Mouse (Mus musculus): ENCODE results near the gene Vps53.

DNA sequence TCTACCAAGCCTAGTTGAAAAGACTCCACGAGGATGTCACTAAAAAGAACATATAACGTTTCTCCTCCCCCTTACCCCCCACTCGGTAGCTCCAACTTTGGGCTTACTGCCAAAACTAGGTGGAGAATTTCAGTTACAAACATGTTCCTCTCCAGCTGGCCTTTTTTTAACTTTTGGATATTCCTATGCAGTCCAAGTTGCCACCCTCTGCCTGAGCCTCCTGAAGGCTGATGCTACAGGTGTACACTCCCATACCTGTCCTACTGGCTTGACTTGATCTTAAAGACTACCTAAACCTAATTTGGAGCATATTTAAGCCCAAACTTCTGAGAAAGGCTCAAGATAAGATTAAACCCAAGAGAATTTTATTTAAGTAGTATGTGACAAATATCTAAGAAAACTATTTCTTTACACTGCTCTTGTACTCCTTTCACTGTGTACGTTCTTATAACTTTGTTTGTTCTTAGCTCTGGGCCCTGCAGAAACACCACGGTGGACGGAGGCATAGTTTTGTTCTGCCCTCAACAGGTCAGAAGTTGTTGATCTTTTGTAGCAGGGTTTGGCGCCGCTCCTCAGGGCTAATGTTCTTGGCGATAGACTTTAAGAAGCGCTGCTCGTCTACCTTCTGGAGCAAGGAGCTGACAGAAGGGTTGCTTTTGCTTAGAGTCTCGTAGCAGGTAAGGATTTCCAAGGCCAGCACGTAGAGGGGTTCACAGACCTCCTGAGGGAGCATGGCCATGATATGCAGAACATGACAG lies 31.0 kb upstream of the Vps53 start:
- TF ChIP-seq CTCF (conservative IDR thresholded peaks at IDR 0.05; ENCODE audit: low read length) (no peak), POU5F1 (IDR thresholded peaks at IDR 0.05; ENCODE audit: borderline replicate concordance, low read length) (no peak), NANOG (IDR thresholded peaks at IDR 0.05; ENCODE audit: borderline replicate concordance, low read length) (no peak)

Measured in E14TG2a.4 (cell line).